Mouse (Mus musculus) MEL (cell line): ENCODE measurements around the gene Spop.

Experiments
- CTCF ChIP-seq, 3 experiments: IDR thresholded peaks in 2 of 3; conservative IDR thresholded peaks in 1 of 3; 2 replicates each; pipeline ENCODE4 v1.5.1; 2011 to 2012; ENCODE audit warnings: low read length in 3 of 3, low read depth in 2 of 3, mild to moderate bottlenecking in 2 of 3, improper control_type of control experiment in 1 of 3, inconsistent platforms in 1 of 3, mixed read lengths in 1 of 3, moderate library complexity in 1 of 3; ENCODE audit not compliant: control insufficient read depth in 1 of 3, insufficient read depth in 1 of 3, poor library complexity in 1 of 3, severe bottlenecking in 1 of 3
- EP300 ChIP-seq, 2 experiments: IDR thresholded peaks; 2 replicates each; pipeline ENCODE4 v1.6.1; 2011; ENCODE audit warnings: improper control_type of control experiment in 2 of 2, low read length in 2 of 2, low read depth in 1 of 2, mild to moderate bottlenecking in 1 of 2
- MAFK ChIP-seq: IDR thresholded peaks from 2 replicates; pipeline ENCODE4 v1.6.1; 2011; ENCODE audit warnings: low read depth, mild to moderate bottlenecking, low read length, improper control_type of control experiment, borderline replicate concordance
- MAZ ChIP-seq: IDR thresholded peaks from 2 replicates; pipeline ENCODE4 v1.6.1; 2012; ENCODE audit warnings: low read depth, mild to moderate bottlenecking, inconsistent platforms, low read length, improper control_type of control experiment
- POLR2A ChIP-seq, 2 experiments: IDR thresholded peaks; 2 replicates each; pipeline ENCODE4 v1.6.1; 2011 to 2012; ENCODE audit warnings: low read length in 2 of 2, mild to moderate bottlenecking in 2 of 2, control low read depth in 1 of 2, improper control_type of control experiment in 1 of 2, low read depth in 1 of 2, moderate library complexity in 1 of 2; ENCODE audit not compliant: control insufficient read depth in 1 of 2, insufficient read depth in 1 of 2, poor library complexity in 1 of 2
- SMC3 ChIP-seq: IDR thresholded peaks from 2 replicates; pipeline ENCODE4 v1.6.1; 2011; ENCODE audit warnings: low read depth, low read length, improper control_type of control experiment
- ZMIZ1 ChIP-seq: IDR thresholded peaks from 2 replicates; pipeline ENCODE4 v1.6.1; 2012; ENCODE audit warnings: low read depth, mild to moderate bottlenecking, inconsistent platforms, low read length, improper control_type of control experiment, moderate library complexity

- TF ChIP-seq MAZ (no peak), ZMIZ1 (no peak), POLR2A (IDR thresholded peaks at IDR 0.05; ENCODE audit: control insufficient read depth in 1 of 2, insufficient read depth in 1 of 2, low read depth in 1 of 2, low read length in 2 of 2, poor library complexity in 1 of 2) (no peak), CTCF (IDR thresholded peaks at IDR 0.05 in 2 of 3, conservative IDR thresholded peaks at IDR 0.05 in 1 of 3; ENCODE audit: control insufficient read depth in 1 of 3, insufficient read depth in 1 of 3, low read depth in 2 of 3, low read length in 3 of 3, poor library complexity in 1 of 3, severe bottlenecking in 1 of 3) (no peak), MAFK (no peak), EP300 (IDR thresholded peaks at IDR 0.05; ENCODE audit: low read depth in 1 of 2, low read length in 2 of 2) (peak in 1 of 2 experiments; percentile 52; a peak in 1 of 4 replicates), SMC3 (no peak)
These were observed 34.3 kb upstream of the Spop start for GRCm38 (mm10) chr11:95379552-95379951.
